1 mouse cellular context compared by ENCODE assay signal in the genomic region with DNA sequence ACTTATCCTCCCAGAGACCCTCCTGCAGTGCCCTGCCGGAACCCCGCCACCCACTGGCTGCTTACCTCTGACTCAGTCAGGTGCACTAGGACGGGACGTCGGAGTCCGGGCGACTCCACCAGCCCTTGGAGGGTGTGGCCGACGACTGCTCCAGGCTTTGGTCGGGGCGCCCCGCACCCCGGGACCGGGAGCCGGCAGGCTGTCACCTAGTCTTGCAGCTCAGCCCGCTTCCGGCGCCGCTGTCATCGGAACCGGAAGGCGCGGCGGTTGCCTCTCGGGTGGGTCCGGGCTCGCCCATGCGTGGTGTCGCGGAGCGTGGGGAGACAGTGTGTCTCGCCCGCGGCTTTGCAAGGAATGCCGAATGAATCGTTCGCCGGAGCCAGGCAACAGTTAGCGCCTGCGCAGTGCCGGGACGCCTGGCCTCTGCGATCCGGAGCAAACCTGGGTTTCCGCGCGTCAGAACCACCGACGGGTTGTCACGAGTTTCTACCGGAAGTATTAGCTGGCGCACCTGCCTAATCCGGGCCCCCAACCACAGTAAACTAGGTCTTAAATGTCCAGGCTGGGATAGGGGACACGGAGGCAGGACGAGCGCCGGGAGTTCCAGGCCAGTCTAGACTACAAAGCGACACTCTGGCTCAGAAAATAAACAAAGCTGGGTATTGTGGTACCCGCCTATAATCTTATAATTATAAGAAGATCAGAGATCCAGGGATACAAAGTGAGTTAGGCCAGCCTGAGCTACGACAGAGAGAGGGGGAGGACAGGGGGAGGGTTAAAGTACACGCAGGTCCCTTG.
A peak's percentile ranks its signal among the peaks of the same experiment; 100 is the strongest.
TF ChIP-seq lines count a peak whose summit lies in the region.

A gene (minus strand): TSS at position 372 of the 798 bp plus-strand sequence.

TF ChIP-seq in MEL, 35 proteins besides CTCF, POLR2A, EP300 and RAD21 (continued from another document):
- TF ChIP-seq CHD1 (IDR thresholded peaks at IDR 0.05; ENCODE audit: low read depth, low read length): 0 out of 2 replicates have a peak, but pooled peaks have one; percentile 93
- TF ChIP-seq MEF2A (IDR thresholded peaks at IDR 0.05; ENCODE audit: extremely low read depth, insufficient replicate concordance, low read depth, low read length, poor library complexity, severe bottlenecking): no peak
- TF ChIP-seq KAT2A (conservative IDR thresholded peaks at IDR 0.05; ENCODE audit: low read depth, low read length): no peak; the same call in 1 of the 2 replicates
- TF ChIP-seq NRF1 (IDR thresholded peaks at IDR 0.05; ENCODE audit: insufficient read depth, low read depth, low read length, poor library complexity, severe bottlenecking): peak; percentile 79
- no peak for TF ChIP-seq JUND (IDR thresholded peaks at IDR 0.05; ENCODE audit: low read depth, low read length)
- TF ChIP-seq TCF12 (IDR thresholded peaks at IDR 0.05; ENCODE audit: low read depth, low read length): peak; percentile 66; the same call in 1 of the 2 replicates
- TF ChIP-seq ZC3H11A (IDR thresholded peaks at IDR 0.05; ENCODE audit: low read depth, low read length): no peak
- peak; percentile 82 for TF ChIP-seq MXI1 (IDR thresholded peaks at IDR 0.05; ENCODE audit: low read depth, low read length)
